Mouse (Mus musculus): ENCODE data around the gene Clstn1.

Gene Clstn1

GRCm38 (mm10) chr4:149586044-149586782, at the start of gene Clstn1:
Clstn1 (plus strand) TSS chr4:149586468.
- peak; percentile 90 to 93 for DNase-seq

- DNase-seq: no peak
These were observed 46.8 kb upstream of the Clstn1 start for GRCm38 (mm10) chr4:149539441-149539840.

- DNase-seq: no peak
These were observed 44.3 kb upstream of the Clstn1 start for GRCm38 (mm10) chr4:149541935-149542334.

GRCm38 (mm10) chr4:149542431-149542830, 43.8 kb upstream of the Clstn1 start:
- no peak for DNase-seq

GRCm38 (mm10) chr4:149542927-149543553, 43.2 kb upstream of the Clstn1 start:
- DNase-seq: peak; percentile 92 to 96

- DNase-seq: peak; percentile 55 to 69
These were observed 41.4 kb upstream of the Clstn1 start for GRCm38 (mm10) chr4:149544892-149545291.

- no peak for DNase-seq
These were observed 39.3 kb upstream of the Clstn1 start for GRCm38 (mm10) chr4:149546797-149547444.

- DNase-seq: no peak
These were observed 38.7 kb upstream of the Clstn1 start for GRCm38 (mm10) chr4:149547523-149547922.

GRCm38 (mm10) chr4:149549221-149549925, 36.9 kb upstream of the Clstn1 start:
- DNase-seq: peak; percentile 90 to 94

GRCm38 (mm10) chr4:149550866-149551265, 35.4 kb upstream of the Clstn1 start:
- no peak for DNase-seq

GRCm38 (mm10) chr4:149551696-149552095, 34.6 kb upstream of the Clstn1 start:
- DNase-seq: no peak

GRCm38 (mm10) chr4:149553834-149554233, 32.4 kb upstream of the Clstn1 start:
- DNase-seq: no peak

GRCm38 (mm10) chr4:149556111-149556510, 30.2 kb upstream of the Clstn1 start:
- no peak for DNase-seq

GRCm38 (mm10) chr4:149557905-149558304, 28.4 kb upstream of the Clstn1 start:
- no peak for DNase-seq

GRCm38 (mm10) chr4:149558389-149558788, 27.9 kb upstream of the Clstn1 start:
- no peak for DNase-seq

GRCm38 (mm10) chr4:149561392-149561791, 24.9 kb upstream of the Clstn1 start:
- DNase-seq: no peak

GRCm38 (mm10) chr4:149561986-149562904, 24.0 kb upstream of the Clstn1 start:
- DNase-seq: peak; percentile 83 to 84

GRCm38 (mm10) chr4:149562905-149563347, 23.3 kb upstream of the Clstn1 start:
- peak; percentile 84 to 86 for DNase-seq

- DNase-seq: peak in 1 of 2 experiments; percentile 52
These were observed 22.3 kb upstream of the Clstn1 start for GRCm38 (mm10) chr4:149563941-149564361.

GRCm38 (mm10) chr4:149564452-149565407, 21.5 kb upstream of the Clstn1 start:
- peak; percentile 94 for DNase-seq
